Mouse (Mus musculus) mesoderm, embryonic 11.5 days (tissue): ENCODE data around the gene Catsper1.

Source experiments
- DNase-seq: peaks from one replicate; pipeline ENCODE4 v3.0.0-alpha.2; 2012; ENCODE audit warnings: low read depth, low spot score

Gene Catsper1

GRCm38 (mm10) chr19:5353609-5354008 lies 18.1 kb downstream of the Catsper1 start:
- DNase-seq, result no peak

GRCm38 (mm10) chr19:5356080-5356479 lies 20.5 kb downstream of the Catsper1 start:
- DNase-seq, result no peak

DNA sequence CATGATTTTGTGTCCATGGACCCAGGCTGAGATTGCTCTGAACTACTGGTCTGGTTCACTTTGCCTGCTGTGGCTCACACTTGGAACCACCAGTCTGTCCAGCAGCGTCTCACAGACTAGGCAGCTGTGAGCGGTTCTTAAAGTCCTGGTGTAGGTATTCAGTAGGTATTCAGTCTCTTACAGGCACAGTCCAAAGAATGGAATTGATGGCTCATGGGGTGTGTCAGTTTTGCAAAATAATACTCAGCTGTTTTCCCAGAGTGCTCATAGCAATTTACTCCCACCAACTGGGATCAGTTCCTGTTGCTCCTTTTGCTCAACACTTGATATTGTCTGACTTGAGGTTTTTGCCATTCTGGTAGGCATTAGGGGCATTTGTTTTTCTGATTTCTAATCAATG lies 26.6 kb downstream of the Catsper1 start:
- no peak for DNase-seq

- DNase-seq, result no peak
Measured at GRCm38 (mm10) chr19:5364124-5364523, 28.6 kb downstream of the Catsper1 start.

DNA sequence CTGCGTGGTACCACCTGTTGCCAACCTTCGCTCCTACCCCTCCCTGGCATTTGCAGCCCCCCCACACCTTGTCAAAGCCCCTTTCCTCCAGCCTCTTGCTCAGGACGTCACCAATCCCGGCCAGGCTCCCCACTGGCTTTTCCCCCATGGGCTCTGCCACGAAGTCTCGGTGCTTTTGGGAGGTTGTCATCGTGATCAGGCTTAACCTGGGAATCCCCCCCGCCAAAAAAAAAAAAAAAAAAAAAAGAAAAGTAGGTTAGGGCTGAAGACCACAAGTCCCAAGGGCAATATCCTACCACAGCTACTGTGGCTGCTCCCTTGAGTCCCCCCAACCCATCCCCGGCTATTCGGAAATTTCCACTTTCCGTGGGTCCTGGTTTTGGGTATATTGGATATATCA lies 30.2 kb downstream of the Catsper1 start:
- no peak for DNase-seq

DNA sequence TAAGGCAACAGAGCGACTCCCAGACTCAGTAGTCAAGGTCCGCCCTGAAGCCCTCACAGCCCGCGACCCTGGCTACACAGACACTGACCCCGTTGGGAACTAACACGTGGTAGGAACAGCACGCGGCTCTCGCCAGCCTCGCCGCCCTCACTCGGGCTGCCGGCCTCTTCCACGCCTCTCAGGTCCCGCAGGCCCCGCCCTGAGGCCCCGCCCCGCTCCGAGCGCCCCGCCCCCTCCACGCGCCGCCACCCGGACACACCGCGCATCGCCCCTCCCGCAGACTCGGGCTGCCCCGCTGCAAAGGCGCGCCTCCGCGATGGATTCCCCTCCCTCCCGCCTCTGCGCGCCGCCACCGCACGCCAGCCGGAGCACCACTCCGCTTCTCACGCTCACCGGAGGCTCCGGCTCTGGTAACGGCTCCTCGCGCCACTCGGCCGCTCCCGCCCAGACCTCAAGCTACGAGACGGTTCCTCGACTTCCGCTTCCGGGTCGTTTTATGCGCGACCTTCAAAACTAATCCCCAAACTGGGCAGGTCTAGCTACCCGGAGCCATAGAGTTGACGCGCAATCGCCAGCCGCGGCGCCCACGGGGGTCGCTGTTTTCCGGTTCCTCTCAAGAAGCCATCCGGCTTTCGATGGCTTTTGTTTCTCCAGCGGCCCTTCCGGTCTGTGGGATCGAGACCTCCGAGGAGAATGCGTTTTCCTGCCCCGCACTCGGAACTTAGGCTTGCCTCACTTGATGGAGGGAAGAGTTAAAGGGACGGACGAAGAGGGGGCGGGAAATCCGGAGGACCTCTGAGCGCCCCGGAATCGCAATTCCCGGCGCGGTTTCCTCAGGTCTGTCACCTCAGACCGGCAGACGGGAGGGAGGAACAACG lies 30.9 kb downstream of the Catsper1 start, which contains the start of gene Eif1ad:
Eif1ad (plus strand) TSS at position 567 of the 878 bp plus-strand sequence.
- peak; percentile 98 for DNase-seq

DNA sequence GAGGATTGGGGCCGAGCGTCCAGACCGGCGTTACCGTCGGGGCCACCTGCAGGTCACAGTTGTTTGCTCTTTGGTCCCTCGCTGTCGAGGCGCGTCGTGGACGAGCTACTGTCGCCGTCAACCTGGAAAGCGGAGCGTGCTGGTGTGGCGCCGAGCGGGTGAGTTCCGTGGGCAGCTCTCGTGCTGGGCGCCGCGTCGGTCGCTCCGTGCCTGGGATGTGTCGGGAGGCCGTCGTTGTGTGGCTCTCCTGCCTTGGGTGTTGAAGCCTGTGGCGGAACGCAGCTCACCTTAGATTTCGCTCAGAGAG lies 31.5 kb downstream of the Catsper1 start, which contains the start of gene Banf1:
Banf1 (minus strand) TSS at position 116 of the 307 bp plus-strand sequence.
- DNase-seq, result no peak

DNA sequence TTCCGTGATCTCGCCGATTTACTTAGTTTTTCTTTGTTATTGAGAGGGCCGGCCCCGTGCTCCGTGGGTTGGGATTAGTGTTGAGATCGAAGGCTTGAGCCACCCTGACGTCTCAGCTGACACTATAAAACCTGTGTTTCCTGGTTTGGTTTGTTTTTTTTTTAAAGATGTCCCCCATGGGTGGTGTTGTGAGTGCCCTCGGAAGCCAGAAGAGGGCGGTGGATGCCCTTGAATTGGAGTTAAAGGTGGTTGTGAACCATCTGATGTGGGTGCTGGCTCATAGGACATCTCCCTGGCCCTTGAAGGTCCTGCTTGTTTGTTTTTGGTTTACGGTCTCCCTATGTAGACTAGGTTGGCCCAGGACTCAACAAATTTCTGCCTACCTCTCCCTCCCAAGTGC lies 31.9 kb downstream of the Catsper1 start:
- no peak for DNase-seq

GRCm38 (mm10) chr19:5370932-5371331 lies 35.4 kb downstream of the Catsper1 start:
- DNase-seq, result no peak

GRCm38 (mm10) chr19:5372724-5373123 lies 37.2 kb downstream of the Catsper1 start:
- DNase-seq, result no peak

DNA sequence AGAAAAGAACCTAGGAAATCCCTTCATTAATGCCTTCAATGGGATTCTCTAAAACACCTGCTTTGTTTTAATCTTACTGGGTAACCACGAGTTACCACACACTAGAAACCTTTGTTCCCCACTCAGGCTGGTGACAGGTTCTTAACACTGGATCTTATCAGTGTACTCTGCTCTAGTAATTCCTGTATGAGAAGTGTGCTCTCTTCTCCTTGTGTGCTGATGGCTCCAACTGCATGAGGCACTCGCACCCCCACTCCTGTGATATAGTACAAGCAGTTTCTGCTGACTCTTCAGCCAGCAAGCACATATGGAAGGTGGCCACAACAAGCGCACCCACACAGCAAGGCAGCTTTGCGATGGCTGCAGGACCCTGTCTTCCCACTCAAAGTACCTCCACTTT lies 38.6 kb downstream of the Catsper1 start:
- no peak for DNase-seq

DNA sequence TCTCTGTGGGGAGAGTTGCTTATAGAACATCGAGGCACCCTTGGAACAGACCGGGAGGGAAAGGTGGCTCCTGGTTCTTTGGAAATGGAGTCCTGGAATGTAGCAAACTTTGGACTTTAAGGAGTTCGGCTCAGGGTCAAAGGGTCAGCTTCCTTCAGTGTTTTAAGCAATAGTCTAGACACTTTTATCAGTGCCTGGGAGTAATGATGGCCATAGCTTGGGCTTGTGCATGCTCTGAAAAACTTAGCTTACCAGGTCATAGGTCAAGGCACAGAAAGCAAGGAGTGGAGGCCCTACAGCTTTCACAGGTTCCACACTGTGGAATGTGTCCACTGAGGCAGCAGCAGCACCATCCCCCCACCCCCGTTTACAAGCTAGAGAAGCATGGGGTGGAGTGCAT lies 39.2 kb downstream of the Catsper1 start:
- DNase-seq, result no peak

DNA sequence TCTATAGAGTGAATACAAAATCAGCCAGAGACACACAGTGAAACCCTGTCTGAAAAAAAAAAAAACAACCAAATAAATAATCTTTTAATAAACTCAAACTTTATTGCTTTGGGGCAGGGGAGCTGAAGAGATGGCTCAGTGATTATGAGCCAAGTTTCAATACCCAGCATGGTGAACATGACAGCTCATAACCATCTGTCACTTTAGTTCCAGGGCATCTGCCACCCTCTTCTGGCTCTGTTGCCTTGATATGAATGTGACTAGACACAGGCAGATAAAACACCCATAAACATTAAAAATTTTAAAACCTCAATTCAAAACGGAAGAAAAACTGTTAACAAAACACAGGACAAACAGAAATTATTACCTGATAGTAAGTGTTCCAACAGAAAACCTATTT lies 41.9 kb downstream of the Catsper1 start:
- no peak for DNase-seq

DNA sequence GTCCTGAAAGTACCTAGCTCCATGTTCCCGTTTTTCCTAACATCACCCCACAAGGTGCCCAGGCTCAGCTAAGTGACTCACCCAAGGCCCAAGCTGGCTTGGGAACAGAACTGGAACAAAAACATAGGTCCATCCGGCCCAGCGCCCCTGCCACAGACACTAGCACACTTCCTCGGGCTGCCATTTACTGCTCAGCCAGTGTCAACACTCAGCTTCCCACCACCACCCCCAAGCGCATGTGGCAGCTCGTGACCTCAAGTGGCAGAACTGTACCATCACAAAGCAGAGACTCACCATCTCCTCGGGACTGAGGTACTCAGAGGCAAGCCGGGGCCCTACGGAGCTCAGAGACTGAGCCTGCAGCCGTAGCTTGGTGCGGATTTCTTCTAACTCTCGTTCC lies 47.8 kb downstream of the Catsper1 start:
- no peak for DNase-seq

DNA sequence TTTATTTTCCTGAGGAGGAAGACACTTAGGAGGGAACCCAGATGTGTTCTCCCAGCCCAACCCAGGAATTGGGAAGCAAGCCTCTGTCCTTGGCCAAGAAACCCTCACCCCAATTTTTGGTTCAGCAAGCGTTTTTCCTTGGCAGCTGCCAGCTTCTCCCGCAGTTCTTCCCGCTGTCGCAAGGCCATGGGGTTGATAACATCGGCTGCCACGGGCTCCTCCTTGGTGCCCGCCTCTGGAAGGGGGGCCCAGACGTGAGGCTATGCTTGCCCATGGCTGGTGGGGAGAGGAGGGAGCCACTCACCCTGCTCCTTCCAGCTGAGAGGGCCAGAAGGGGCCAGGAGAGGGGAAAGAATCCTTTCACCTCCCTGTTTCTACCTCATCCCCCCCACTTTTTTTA lies 49.2 kb downstream of the Catsper1 start:
- DNase-seq, result no peak

DNA sequence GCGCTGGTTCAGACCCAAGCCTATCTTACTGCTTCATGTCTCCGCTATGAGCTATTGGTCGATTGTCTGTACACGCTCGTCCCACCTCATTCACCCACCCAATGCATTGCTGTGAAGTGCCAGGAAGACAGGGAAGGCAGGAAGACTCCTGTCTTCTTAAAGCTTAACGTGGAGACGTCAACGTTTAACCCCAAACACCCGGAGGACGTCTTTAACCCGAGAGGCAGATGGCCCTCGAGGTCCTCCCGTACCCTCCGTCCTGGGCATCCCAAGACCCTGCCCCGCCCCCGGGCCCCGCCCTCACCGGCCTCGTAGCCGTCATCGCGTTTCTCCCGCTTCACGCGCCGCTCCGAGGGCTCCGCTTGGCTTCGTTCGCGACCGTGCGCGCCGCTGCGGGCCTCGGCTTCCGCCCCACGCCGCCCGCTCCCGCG lies 52.5 kb downstream of the Catsper1 start:
- no peak for DNase-seq

DNA sequence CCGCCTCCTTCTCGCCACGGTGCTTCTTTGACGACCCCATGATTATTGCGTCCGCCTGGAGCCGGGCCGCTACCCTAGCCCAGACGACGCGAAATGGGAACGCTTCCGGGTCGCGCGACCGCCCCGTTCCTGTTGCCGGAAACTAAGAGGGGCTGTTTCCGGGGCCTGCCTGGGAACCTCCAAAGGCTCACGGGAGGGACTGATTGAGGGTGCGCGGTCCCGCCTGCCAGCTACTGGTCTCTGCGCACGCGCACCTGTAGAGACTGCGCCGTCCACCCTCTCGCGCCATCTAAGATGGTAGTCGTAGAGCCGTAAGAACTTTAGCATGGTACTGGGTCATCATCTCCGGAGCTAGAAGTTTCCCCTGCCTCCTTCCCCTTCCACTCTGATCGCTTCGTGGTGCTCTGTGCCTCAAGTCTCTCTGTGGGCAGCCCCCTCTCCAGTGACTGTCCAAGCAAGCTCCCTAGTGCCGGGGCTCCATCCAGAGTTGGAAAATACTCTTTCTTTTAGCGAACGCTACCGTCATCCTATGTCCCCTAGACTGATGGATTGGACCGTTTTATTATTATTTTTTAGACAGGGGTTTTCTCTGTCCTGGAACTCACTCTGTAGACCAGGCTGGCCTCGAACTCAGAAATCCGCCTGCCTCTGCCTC lies 53.2 kb downstream of the Catsper1 start, which contains the start of gene Sart1:
Sart1 (minus strand) TSS at position 116 of the 655 bp plus-strand sequence.
- DNase-seq, result peak; percentile 96

GRCm38 (mm10) chr19:5389647-5390046 lies 54.1 kb downstream of the Catsper1 start:
- DNase-seq, result no peak

DNA sequence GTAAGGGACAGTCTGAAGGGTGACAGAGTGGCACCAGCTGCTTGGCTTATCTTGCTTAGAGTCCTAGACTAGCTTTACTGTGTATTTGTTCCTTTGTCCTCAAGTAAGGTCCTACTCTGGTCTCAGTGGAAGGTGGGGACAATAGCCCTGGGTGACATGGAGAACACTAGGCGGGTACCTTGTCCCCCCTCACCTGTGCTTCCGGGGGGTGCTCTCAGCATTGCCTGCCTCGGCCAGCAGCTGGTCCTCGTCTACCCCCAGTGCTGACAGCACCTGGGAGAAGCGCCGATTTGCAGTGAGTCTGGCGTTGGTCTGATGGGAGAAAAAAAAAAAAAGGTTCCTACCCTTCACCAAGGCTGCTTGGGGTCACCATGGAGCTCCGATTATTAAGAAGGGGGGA lies 54.9 kb downstream of the Catsper1 start:
- no peak for DNase-seq

- DNase-seq, result no peak
Measured at GRCm38 (mm10) chr19:5392892-5393291, 57.4 kb downstream of the Catsper1 start.
